Mouse (Mus musculus) liver, embryonic 16.5 days (tissue): Measurements from ENCODE around the gene Myh9. TPM values are rescaled to one million over a fixed set of nuclear protein-coding genes. Genes with fewer than 3 reads are reported as not detected.
"Not testable (repeated sequence)": the region's sequence is repeated elsewhere in the genome, so short reads cannot be mapped to it uniquely, and the experiment has no call there.

Experiments
- ATAC-seq: fragments of 200-750 bp; cut with Nextera tagmentation; 2 replicates; pipeline ENCODE4 v1.8.0; 2017; ENCODE audit warnings: low read depth, mild to moderate bottlenecking, moderate number of reproducible peaks, moderate library complexity
- H3K27ac ChIP-seq: fragments of 300-500 bp; sonication (generic); 2 replicates; pipeline ENCODE4 v1.5.1; 2014; ENCODE audit warnings: mild to moderate bottlenecking, low read length
- H3K27me3 ChIP-seq: fragments of 300-500 bp; sonication (generic); 2 replicates; pipeline ENCODE4 v1.6.1; 2014; ENCODE audit warnings: low read depth, low read length, mixed read lengths; ENCODE audit not compliant: control insufficient read depth, insufficient read depth
- H3K36me3 ChIP-seq: fragments of 300-500 bp; sonication (generic); 2 replicates; pipeline ENCODE4 v1.6.1; 2014; ENCODE audit warnings: mild to moderate bottlenecking; ENCODE audit not compliant: control insufficient read depth, insufficient read depth
- H3K4me1 ChIP-seq: fragments of 300-500 bp; sonication (generic); 2 replicates; pipeline ENCODE4 v1.6.1; 2014; ENCODE audit warnings: low read depth, low read length, mixed read lengths; ENCODE audit not compliant: control insufficient read depth
- H3K4me2 ChIP-seq: fragments of 300-500 bp; sonication (generic); 2 replicates; pipeline ENCODE4 v1.6.1; 2014; ENCODE audit warnings: low read depth, low read length, mixed read lengths
- H3K4me3 ChIP-seq: fragments of 300-500 bp; sonication (generic); 2 replicates; pipeline ENCODE4 v1.5.1; 2014; ENCODE audit warnings: low read depth, mild to moderate bottlenecking, low read length
- H3K9ac ChIP-seq: fragments of 300-500 bp; sonication (generic); 2 replicates; pipeline ENCODE4 v1.6.1; 2014; ENCODE audit warnings: low read depth, low read length
- H3K9me3 ChIP-seq: fragments of 300-500 bp; sonication (generic); replicated peaks from 2 replicates; pipeline ENCODE4 v1.6.1; 2016; ENCODE audit warnings: low read length; ENCODE audit not compliant: control insufficient read depth
- WGBS: fragments of 180-500 bp; shearing (Covaris S2); extraction: QIAGEN DNeasy Blood & Tissue Kit; methylation state at CpG from one replicate; pipeline ENCODE4 v1.1.7; 2014; ENCODE audit not compliant: insufficient replicate concordance; 5-methylcytosine and 5-hydroxymethylcytosine counted together
- polyA plus RNA-seq: library from polyadenylated mRNA; unstranded; fragments of >200 nt; fragmentation: Nextera tagmentation; extraction: Ambion mirVana; gene quantifications from 2 replicates; pipeline ENCODE4 v1.2.1, GENCODE M21; 2015

Gene Myh9
- polyA plus RNA-seq, 1 experiment from 2014 or later = 21.9 TPM

GRCm38 (mm10) chr15:77874807-77875206 lies 32.8 kb upstream of the Myh9 start:
- Histone ChIP-seq H3K4me3 (no peak overlapping the region), H3K4me1 (peaks cover 3% of the 10 kb centered on the region), H3K27ac (no peak overlapping the region), H3K27me3 (no peaks in the 10 kb centered on the region), H3K36me3 (no peaks in the 10 kb centered on the region), H3K9ac (no peak overlapping the region), H3K9me3 (no peaks in the 10 kb centered on the region), H3K4me2 (no peak overlapping the region)
- ATAC-seq = no peak
- WGBS = 71% methylated on average over 9 of the region's 9 CpGs

GRCm38 (mm10) chr15:77874310-77874709 lies 32.3 kb upstream of the Myh9 start:
- Histone ChIP-seq H3K27me3 (no peaks in the 10 kb centered on the region), H3K9ac (no peak overlapping the region), H3K4me2 (no peak overlapping the region), H3K27ac (no peak overlapping the region), H3K9me3 (no peaks in the 10 kb centered on the region), H3K4me1 (peaks cover 3% of the 10 kb centered on the region), H3K4me3 (no peak overlapping the region), H3K36me3 (no peaks in the 10 kb centered on the region)
- WGBS = 44% methylated on average over 4 of the region's 4 CpGs
- ATAC-seq = no peak

- H3K9me3 ChIP-seq = no peaks in the 10 kb centered on the region
- no peak overlapping the region for H3K9ac ChIP-seq
- no peak for ATAC-seq
- no peaks in the 10 kb centered on the region for H3K36me3 ChIP-seq
- no peak overlapping the region for H3K27ac ChIP-seq
- no peak overlapping the region for H3K4me2 ChIP-seq
- H3K4me1 ChIP-seq = peaks cover 3% of the 10 kb centered on the region
- H3K4me3 ChIP-seq = no peak overlapping the region
- 72% methylated on average over 2 of the region's 2 CpGs for WGBS
- no peaks in the 10 kb centered on the region for H3K27me3 ChIP-seq
These were observed 31.6 kb upstream of the Myh9 start for GRCm38 (mm10) chr15:77873564-77873963.

- 73% methylated on average over 3 of the region's 3 CpGs for WGBS
- no peak overlapping the region for H3K27ac ChIP-seq
These were observed 31.0 kb upstream of the Myh9 start for GRCm38 (mm10) chr15:77872996-77873395.

GRCm38 (mm10) chr15:77868340-77868739 lies 26.4 kb upstream of the Myh9 start:
- H3K36me3 ChIP-seq = no peaks in the 10 kb centered on the region
- H3K9me3 ChIP-seq = no peaks in the 10 kb centered on the region
- no peak overlapping the region for H3K9ac ChIP-seq
- no peaks in the 10 kb centered on the region for H3K4me1 ChIP-seq
- no peak overlapping the region for H3K4me2 ChIP-seq
- WGBS = 68% methylated on average over 5 of the region's 5 CpGs
- no peak overlapping the region for H3K4me3 ChIP-seq
- no peaks in the 10 kb centered on the region for H3K27me3 ChIP-seq
- no peak overlapping the region for H3K27ac ChIP-seq
- no peak for ATAC-seq

More at GRCm38 (mm10) chr15:77872996-77873395, 31.0 kb upstream of the Myh9 start:
- no peak overlapping the region for H3K4me2 ChIP-seq
- no peak overlapping the region for H3K4me3 ChIP-seq
- no peaks in the 10 kb centered on the region for H3K9me3 ChIP-seq
- no peaks in the 10 kb centered on the region for H3K36me3 ChIP-seq
- H3K27me3 ChIP-seq = no peaks in the 10 kb centered on the region
- H3K9ac ChIP-seq = no peak overlapping the region
- ATAC-seq = no peak
- peaks cover 3% of the 10 kb centered on the region for H3K4me1 ChIP-seq

GRCm38 (mm10) chr15:77867231-77867968 lies 25.4 kb upstream of the Myh9 start:
- H3K27ac ChIP-seq, H3K4me3 ChIP-seq, H3K4me2 ChIP-seq, H3K27me3 ChIP-seq, H3K4me1 ChIP-seq, H3K36me3 ChIP-seq, H3K9ac ChIP-seq, H3K9me3 ChIP-seq, ATAC-seq: not testable (repeated sequence)
- WGBS = 66% methylated on average over 8 of the region's 10 CpGs

GRCm38 (mm10) chr15:77866583-77867220 lies 24.7 kb upstream of the Myh9 start:
- no peak overlapping the region for H3K27ac ChIP-seq

GRCm38 (mm10) chr15:77864063-77864758 lies 22.2 kb upstream of the Myh9 start:
- Histone ChIP-seq H3K4me1 (no peaks in the 10 kb centered on the region), H3K9ac (no peak overlapping the region), H3K4me3 (no peak overlapping the region), H3K36me3 (no peaks in the 10 kb centered on the region), H3K4me2 (no peak overlapping the region), H3K9me3 (no peaks in the 10 kb centered on the region), H3K27ac (no peak overlapping the region), H3K27me3 (no peaks in the 10 kb centered on the region)
- WGBS = 67% methylated on average over 9 of the region's 9 CpGs
- no peak for ATAC-seq

More at GRCm38 (mm10) chr15:77866583-77867220, 24.7 kb upstream of the Myh9 start:
- Histone ChIP-seq H3K9me3 (no peaks in the 10 kb centered on the region), H3K4me3 (no peak overlapping the region), H3K9ac (no peak overlapping the region), H3K4me1 (no peaks in the 10 kb centered on the region), H3K36me3 (no peaks in the 10 kb centered on the region), H3K4me2 (no peak overlapping the region), H3K27me3 (no peaks in the 10 kb centered on the region)
- ATAC-seq = no peak
- 47% methylated on average over 11 of the region's 11 CpGs for WGBS
